Mouse (Mus musculus) stomach, postnatal 0 days (tissue): ENCODE measurements around the gene Zfp2.

Experiments used
- CTCF ChIP-seq: IDR thresholded peaks from 2 replicates; pipeline ENCODE4 v1.5.1; 2016; ENCODE audit warnings: antibody characterized with exemption, low read depth, mild to moderate bottlenecking, moderate library complexity
- EP300 ChIP-seq: optimal IDR thresholded peaks from 2 replicates; pipeline ENCODE3; 2016; ENCODE audit warnings: antibody characterized with exemption

- TF ChIP-seq CTCF = no peak
- TF ChIP-seq EP300 = no peak
Observed at GRCm38 (mm10) chr11:50913301-50913700, 2.7 kb downstream of the Zfp2 start.
